Mouse (Mus musculus) gastrocnemius, adult 18-20 months (tissue): Measurements from ENCODE around the gene Gchfr. TPM values are rescaled to one million over a fixed set of nuclear protein-coding genes. Genes with fewer than 3 reads are reported as not detected.

Experiments used
- total RNA-seq, 2 experiments: library from RNA; stranded (reverse); gene quantifications; 2 replicates each; pipeline ENCODE4 v1.2.3; 2021

The Gchfr gene
- total RNA-seq, 2 experiments from 2014 or later, result 0.39 TPM; not detected in 1

Other genes starting within 250 kb of the Gchfr start
- 1 to 10 TPM; 1.7 to 2.3 TPM for gene Chst14, start 241.3 kb upstream of the Gchfr start, total RNA-seq
- 1 to 10 TPM; 3.6 to 3.9 TPM for gene Ccdc32, start 138.4 kb upstream of the Gchfr start, total RNA-seq
- 1 to 10 TPM; 2.5 to 3.2 TPM for gene Rpusd2, start 133.0 kb upstream of the Gchfr start, total RNA-seq
- gene Knl1, start 120.7 kb upstream of the Gchfr start, total RNA-seq, result under 1 TPM; 0.05 to 0.27 TPM
- under 1 TPM; 0.68 to 0.71 TPM for gene Rad51, start 55.0 kb upstream of the Gchfr start, total RNA-seq
- gene Rmdn3, start 10.7 kb upstream of the Gchfr start, total RNA-seq, result 1 to 10 TPM; 3.4 to 4.9 TPM
- not detected for gene Gm14137, start 6.7 kb downstream of the Gchfr start, total RNA-seq
- gene Zfyve19, start 40.8 kb downstream of the Gchfr start, total RNA-seq, result 10 to 100 TPM; 13.8 to 14.4 TPM
- gene Dnajc17, start 41.0 kb downstream of the Gchfr start, total RNA-seq, result 1 to 10 TPM; 7.9 to 9.1 TPM
- gene Ppp1r14d, start 62.1 kb downstream of the Gchfr start, total RNA-seq, result not detected
- not detected for gene Spint1, start 69.6 kb downstream of the Gchfr start, total RNA-seq
- not detected for gene Rhov, start 103.5 kb downstream of the Gchfr start, total RNA-seq
- 10 to 100 TPM; 10.1 to 10.2 TPM for gene Vps18, start 121.0 kb downstream of the Gchfr start, total RNA-seq
- gene Dll4, start 158.0 kb downstream of the Gchfr start, total RNA-seq, result 1 to 10 TPM; 3.2 to 4.5 TPM
- gene Chac1, start 183.5 kb downstream of the Gchfr start, total RNA-seq, result 100 to 1,000 TPM in 1 of 2 experiments, 10 to 100 TPM in 1; 50.6 to 108 TPM